Mouse (Mus musculus) liver, embryonic 14.5 days (tissue): ENCODE results near the gene Sarm1.

Source experiments
- CTCF ChIP-seq: IDR thresholded peaks from 2 replicates; pipeline ENCODE4 v1.5.1; 2016; ENCODE audit warnings: antibody characterized with exemption, low read depth, control low read depth
- EP300 ChIP-seq: IDR thresholded peaks from 2 replicates; pipeline ENCODE4 v1.6.1; 2016; ENCODE audit warnings: antibody characterized with exemption, low read depth

DNA sequence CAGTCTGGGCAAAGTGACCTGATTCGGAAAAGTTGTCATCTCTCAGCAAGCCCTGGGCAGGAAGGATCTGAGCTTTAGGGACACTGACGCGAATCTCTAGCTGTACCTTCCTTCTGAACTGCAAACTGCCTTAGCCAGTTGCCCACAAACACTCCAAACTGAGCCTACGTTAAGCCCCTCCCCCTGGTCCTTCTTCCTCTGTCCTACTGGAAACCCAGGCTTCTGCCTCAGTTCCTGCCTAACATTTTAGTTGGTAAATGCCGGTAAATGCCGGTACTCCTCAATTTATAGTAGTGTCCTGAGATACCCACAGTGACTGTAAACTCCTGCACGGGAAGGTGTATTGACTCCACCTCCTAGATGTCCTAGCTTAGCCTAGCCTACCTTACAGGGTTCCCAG lies 13.9 kb downstream of the Sarm1 start:
- TF ChIP-seq CTCF (no peak), EP300 (no peak)
